Mouse (Mus musculus) heart, embryonic 16.5 days (tissue): Measurements from ENCODE around the gene Moxd1. TPM values are rescaled to one million over a fixed set of nuclear protein-coding genes. Genes with fewer than 3 reads are reported as not detected.
A peak's percentile ranks its signal among the peaks of the same experiment; 100 is the strongest.

Source experiments
- ATAC-seq: fragments of 200-750 bp; cut with Nextera tagmentation; replicated peaks from 2 replicates; pipeline ENCODE4 v1.8.0; 2017; ENCODE audit warnings: moderate number of reproducible peaks; ENCODE audit not compliant: insufficient read depth, low FRiP score; ENCODE audit errors: extremely low read depth
- H3K27ac ChIP-seq: fragments of 300-500 bp; sonication (generic); 2 replicates; pipeline ENCODE4 v1.5.1; 2014; ENCODE audit warnings: mild to moderate bottlenecking, low read length, control low read depth, moderate library complexity
- H3K27me3 ChIP-seq: fragments of 300-500 bp; sonication (generic); 2 replicates; pipeline ENCODE4 v1.6.1; 2014; ENCODE audit warnings: low read length, mixed read lengths; ENCODE audit not compliant: control insufficient read depth, insufficient read depth
- H3K36me3 ChIP-seq: fragments of 300-500 bp; sonication (generic); 2 replicates; pipeline ENCODE4 v1.6.1; 2014; ENCODE audit not compliant: control insufficient read depth, insufficient read depth
- H3K4me1 ChIP-seq: fragments of 300-500 bp; sonication (generic); 2 replicates; pipeline ENCODE4 v1.6.1; 2014; ENCODE audit warnings: low read length, mixed read lengths; ENCODE audit not compliant: control insufficient read depth, insufficient read depth
- H3K4me2 ChIP-seq: fragments of 300-500 bp; sonication (generic); 2 replicates; pipeline ENCODE4 v1.6.1; 2014; ENCODE audit warnings: low read depth, mild to moderate bottlenecking, control low read depth, low read length
- H3K4me3 ChIP-seq: fragments of 300-500 bp; sonication (generic); 2 replicates; pipeline ENCODE4 v1.5.1; 2014; ENCODE audit warnings: mild to moderate bottlenecking, control low read depth, low read length
- H3K9ac ChIP-seq: fragments of 300-500 bp; sonication (generic); 2 replicates; pipeline ENCODE4 v1.6.1; 2014; ENCODE audit warnings: low read length, control low read depth
- H3K9me3 ChIP-seq: fragments of 300-500 bp; sonication (generic); replicated peaks from 2 replicates; pipeline ENCODE4 v1.6.1; 2016; ENCODE audit warnings: low read length; ENCODE audit not compliant: control insufficient read depth
- WGBS: fragments of 180-500 bp; shearing (Covaris S2); extraction: QIAGEN DNeasy Blood & Tissue Kit; methylation state at CpG from one replicate; pipeline ENCODE4 v1.1.7; 2014; 5-methylcytosine and 5-hydroxymethylcytosine counted together
- polyA plus RNA-seq: library from polyadenylated mRNA; unstranded; fragments of >200 nt; fragmentation: Nextera tagmentation; extraction: Ambion mirVana; gene quantifications from 2 replicates; pipeline ENCODE4 v1.2.1, GENCODE M21; 2015

Gene Moxd1
- polyA plus RNA-seq, 1 experiment from 2014 or later = 9.2 TPM

- Histone ChIP-seq H3K27me3 (peaks cover 35% of the 10 kb centered on the region), H3K27ac (no peak overlapping the region), H3K9ac (no peak overlapping the region), H3K9me3 (no peaks in the 10 kb centered on the region), H3K4me1 (peaks cover 9% of the 10 kb centered on the region; the same call in 1 of the 2 replicates), H3K36me3 (no peaks in the 10 kb centered on the region), H3K4me2 (peak overlapping the region; percentile 87), H3K4me3 (peak overlapping the region; percentile 57)
- 20% methylated on average over 6 of the region's 6 CpGs for WGBS
- ATAC-seq = no peak
Observed at GRCm38 (mm10) chr10:24222911-24223310, 406 bp upstream of the Moxd1 start.

GRCm38 (mm10) chr10:24224591-24224990 lies 1.3 kb downstream of the Moxd1 start:
- H3K27ac ChIP-seq = no peak overlapping the region
- H3K9ac ChIP-seq = no peak overlapping the region
- H3K4me2 ChIP-seq = no peak overlapping the region
- H3K4me1 ChIP-seq = peaks cover 9% of the 10 kb centered on the region; the same call in 1 of the 2 replicates
- H3K9me3 ChIP-seq = no peaks in the 10 kb centered on the region
- H3K36me3 ChIP-seq = no peaks in the 10 kb centered on the region
- H3K27me3 ChIP-seq = peaks cover 35% of the 10 kb centered on the region
- ATAC-seq = no peak
- 28% methylated on average over 8 of the region's 8 CpGs for WGBS
- H3K4me3 ChIP-seq = no peak overlapping the region

GRCm38 (mm10) chr10:24228318-24229183 lies 5.2 kb downstream of the Moxd1 start:
- H3K36me3 ChIP-seq = no peaks in the 10 kb centered on the region
- no peak overlapping the region for H3K27ac ChIP-seq
- H3K9ac ChIP-seq = no peak overlapping the region
- 63% methylated on average over 12 of the region's 12 CpGs for WGBS
- no peak overlapping the region for H3K4me2 ChIP-seq
- no peaks in the 10 kb centered on the region for H3K9me3 ChIP-seq
- peaks cover 15% of the 10 kb centered on the region for H3K27me3 ChIP-seq
- no peak for ATAC-seq
- H3K4me3 ChIP-seq = no peak overlapping the region
- peaks cover 2% of the 10 kb centered on the region; the same call in 1 of the 2 replicates for H3K4me1 ChIP-seq

- WGBS = 69% methylated on average over 4 of the region's 4 CpGs
Observed at GRCm38 (mm10) chr10:24232281-24232680, 9.0 kb downstream of the Moxd1 start.

GRCm38 (mm10) chr10:24235426-24236283 lies 12.3 kb downstream of the Moxd1 start:
- whole genome bisulfite sequencing = 68% methylated on average over 23 of the region's 23 CpGs
- Histone ChIP-seq H3K9me3 (peaks cover 6% of the 10 kb centered on the region), H3K27me3 (no peaks in the 10 kb centered on the region)

More at GRCm38 (mm10) chr10:24232281-24232680, 9.0 kb downstream of the Moxd1 start:
- H3K4me1 ChIP-seq = no peaks in the 10 kb centered on the region
- no peak overlapping the region for H3K4me3 ChIP-seq
- H3K9me3 ChIP-seq = no peaks in the 10 kb centered on the region
- H3K9ac ChIP-seq = no peak overlapping the region
- no peak overlapping the region for H3K27ac ChIP-seq
- no peaks in the 10 kb centered on the region for H3K27me3 ChIP-seq
- no peak for ATAC-seq
- H3K4me2 ChIP-seq = no peak overlapping the region
- no peaks in the 10 kb centered on the region for H3K36me3 ChIP-seq

GRCm38 (mm10) chr10:24246815-24247214 lies 23.5 kb downstream of the Moxd1 start:
- Histone ChIP-seq H3K36me3 (no peaks in the 10 kb centered on the region), H3K4me2 (no peak overlapping the region), H3K4me3 (no peak overlapping the region), H3K9me3 (no peaks in the 10 kb centered on the region), H3K9ac (no peak overlapping the region), H3K27me3 (no peaks in the 10 kb centered on the region), H3K27ac (no peak overlapping the region), H3K4me1 (no peaks in the 10 kb centered on the region)
- ATAC-seq = no peak
- 72% methylated on average over 4 of the region's 4 CpGs for WGBS

More at GRCm38 (mm10) chr10:24235426-24236283, 12.3 kb downstream of the Moxd1 start:
- Histone ChIP-seq H3K36me3 (no peaks in the 10 kb centered on the region), H3K4me3 (no peak overlapping the region), H3K27ac (no peak overlapping the region), H3K4me2 (no peak overlapping the region), H3K4me1 (no peaks in the 10 kb centered on the region), H3K9ac (no peak overlapping the region)
- no peak for ATAC-seq

GRCm38 (mm10) chr10:24248116-24248515 lies 24.8 kb downstream of the Moxd1 start:
- Histone ChIP-seq H3K4me1 (no peaks in the 10 kb centered on the region), H3K9ac (no peak overlapping the region), H3K9me3 (no peaks in the 10 kb centered on the region), H3K27me3 (no peaks in the 10 kb centered on the region), H3K36me3 (no peaks in the 10 kb centered on the region), H3K4me3 (no peak overlapping the region), H3K4me2 (no peak overlapping the region), H3K27ac (no peak overlapping the region)
- no peak for ATAC-seq

GRCm38 (mm10) chr10:24251631-24252030 lies 28.3 kb downstream of the Moxd1 start:
- H3K4me2 ChIP-seq = no peak overlapping the region
- no peaks in the 10 kb centered on the region for H3K27me3 ChIP-seq
- no peak overlapping the region for H3K4me3 ChIP-seq
- no peak overlapping the region for H3K9ac ChIP-seq
- no peak overlapping the region for H3K27ac ChIP-seq
- H3K9me3 ChIP-seq = no peaks in the 10 kb centered on the region
- no peak for ATAC-seq
- no peaks in the 10 kb centered on the region for H3K4me1 ChIP-seq
- no peaks in the 10 kb centered on the region for H3K36me3 ChIP-seq

- no peaks in the 10 kb centered on the region for H3K36me3 ChIP-seq
- no peak for ATAC-seq
- 63% methylated on average over 7 of the region's 7 CpGs for WGBS
- H3K4me2 ChIP-seq = no peak overlapping the region
- no peak overlapping the region for H3K27ac ChIP-seq
- H3K9ac ChIP-seq = no peak overlapping the region
- no peaks in the 10 kb centered on the region for H3K9me3 ChIP-seq
- H3K4me1 ChIP-seq = no peaks in the 10 kb centered on the region
- H3K27me3 ChIP-seq = no peaks in the 10 kb centered on the region
- H3K4me3 ChIP-seq = no peak overlapping the region
Observed at GRCm38 (mm10) chr10:24258150-24258549, 34.8 kb downstream of the Moxd1 start.
